Mouse (Mus musculus): ENCODE data around the gene Epha2.

GRCm38 (mm10) chr4:141303402-141304222 lies 2.6 kb downstream of the Epha2 start:
- TF ChIP-seq POLR2A (IDR thresholded peaks at IDR 0.05; ENCODE audit: low read depth, low read length) (no peak), CTCF (IDR thresholded peaks at IDR 0.05; ENCODE audit: extremely low read depth, insufficient read length, insufficient replicate concordance, low read depth, low read length) (no peak)

All from small intestine, adult 2 months (tissue).